15 mouse cellular contexts compared by ENCODE assay signal in the genomic region with DNA sequence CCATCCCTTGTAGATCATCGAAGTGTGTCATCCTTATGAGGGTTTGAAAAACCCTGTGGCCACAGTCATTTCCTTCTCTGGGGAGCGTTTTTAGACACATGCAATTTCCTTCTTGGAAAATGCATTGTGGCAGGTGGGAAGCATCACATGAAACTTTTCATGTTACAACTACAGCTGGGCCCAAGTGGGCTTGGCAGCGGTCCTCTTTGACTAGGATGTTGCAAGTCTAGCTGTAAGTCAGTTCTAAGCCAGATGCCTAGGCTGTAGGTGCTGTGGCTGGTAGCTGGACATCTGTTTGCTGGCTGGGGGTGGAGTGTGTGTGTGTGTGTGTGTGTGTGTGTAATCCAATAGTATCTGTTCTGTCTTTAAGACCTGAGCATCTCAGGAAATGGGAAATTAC. TPM values are rescaled to one million over a fixed set of nuclear protein-coding genes. Genes with fewer than 3 reads are reported as not detected.
DNase-seq lines count a peak whose midpoint lies in the region; ATAC-seq lines count a peak whose summit lies in the region.
"Had no signal": no experiment of that assay in that cellular context is flagged by ENCODE, and none has a peak within 500 bp of the region (broad histone marks: within the 10 kb centered on the region; RNA-seq: fewer than 3 reads in every experiment).

No protein-coding gene starts in this region.

- H3K9me3 ChIP-seq in hindbrain, embryonic 13.5 days: no peaks in the 10 kb centered on the region
- no peaks in the 10 kb centered on the region for H3K9me3 ChIP-seq in hindbrain, embryonic 12.5 days (replicated peaks)
- H3K9me3 ChIP-seq: intestine, embryonic 15.5 days; limb, embryonic 15.5 days had no signal

- peak overlapping the region; percentile 14; the same call in 1 of the 2 replicates for H3K27ac ChIP-seq in hindbrain, embryonic 13.5 days
- no peak overlapping the region for H3K27ac ChIP-seq in hindbrain, embryonic 12.5 days
- H3K27ac ChIP-seq: intestine, embryonic 15.5 days; limb, embryonic 15.5 days had no signal

- H3K36me3 ChIP-seq in hindbrain, embryonic 13.5 days: no peaks in the 10 kb centered on the region
- no peaks in the 10 kb centered on the region for H3K36me3 ChIP-seq in hindbrain, embryonic 12.5 days
- H3K36me3 ChIP-seq: intestine, embryonic 15.5 days; limb, embryonic 15.5 days had no signal

- peaks cover 50% of the 10 kb centered on the region for H3K4me1 ChIP-seq in hindbrain, embryonic 13.5 days (replicated peaks)
- peaks cover 41% of the 10 kb centered on the region for H3K4me1 ChIP-seq in hindbrain, embryonic 12.5 days
- H3K4me1 ChIP-seq: intestine, embryonic 15.5 days had no signal

- no peaks in the 10 kb centered on the region for H3K27me3 ChIP-seq in hindbrain, embryonic 13.5 days
- no peaks in the 10 kb centered on the region for H3K27me3 ChIP-seq in hindbrain, embryonic 12.5 days
- H3K27me3 ChIP-seq: intestine, embryonic 15.5 days; limb, embryonic 15.5 days had no signal

- 90% methylated on average over 3 of the region's 3 CpGs for WGBS in hindbrain, embryonic 13.5 days
- 93% methylated on average over 3 of the region's 3 CpGs for WGBS in hindbrain, embryonic 12.5 days

- ATAC-seq in hindbrain, embryonic 13.5 days (ENCODE audit: low FRiP score): no peak
- ATAC-seq in hindbrain, embryonic 12.5 days (ENCODE audit: low FRiP score): no peak
- ATAC-seq: CD4-positive, CD25-positive, alpha-beta regulatory T cell, adult 4 months; intestine, embryonic 15.5 days had no signal

- H3K9ac ChIP-seq in hindbrain, embryonic 13.5 days: no peak overlapping the region
- no peak overlapping the region for H3K9ac ChIP-seq in hindbrain, embryonic 12.5 days
- H3K9ac ChIP-seq: intestine, embryonic 15.5 days; limb, embryonic 15.5 days had no signal

- H3K4me2 ChIP-seq in hindbrain, embryonic 13.5 days: no peak overlapping the region
- no peak overlapping the region for H3K4me2 ChIP-seq in hindbrain, embryonic 12.5 days (replicated peaks)
- H3K4me2 ChIP-seq: intestine, embryonic 15.5 days; limb, embryonic 15.5 days; midbrain, embryonic 11.5 days had no signal

- DNase-seq in right cerebral cortex, postnatal 14 days: peak; percentile 41
- DNase-seq in right cerebral cortex, adult 2 months (ENCODE audit: low spot score in 2 of 2): no peak
- DNase-seq in lung, postnatal 10 days: peak; percentile 46
- DNase-seq in spleen, adult 12 weeks (ENCODE audit: low spot score): no peak
- no peak for DNase-seq in layer of hippocampus, postnatal 25 days (ENCODE audit: extremely low spot score in 1 of 2, low spot score in 1 of 2)
- DNase-seq: adrenal gland, adult 8-10 months; cerebellum, adult 8-10 months; forebrain, postnatal 0 days; gastrocnemius, postnatal 14 days had no signal

- H3K4me3 ChIP-seq in hindbrain, embryonic 13.5 days: no peak overlapping the region
- no peak overlapping the region for H3K4me3 ChIP-seq in hindbrain, embryonic 12.5 days
- H3K4me3 ChIP-seq: intestine, embryonic 15.5 days; limb, embryonic 15.5 days had no signal

RNA-seq across cellular contexts. Expression of gene Mpped2, which starts 26.4 kb away (rescaled TPM):
- 144 and 147 TPM in 2 replicates for polyA plus RNA-seq in hindbrain, embryonic 13.5 days (2015; fragmentation: Nextera tagmentation; extraction: Ambion mirVana)
- 84.2 and 98.3 TPM in 2 replicates for polyA plus RNA-seq in hindbrain, embryonic 12.5 days (2016; fragmentation: Nextera tagmentation; extraction: Ambion mirVana)
- 10 to 100 TPM; 37.1 to 38.1 TPM for total RNA-seq in layer of hippocampus, postnatal 25 days (2021)
- polyA plus RNA-seq: CD4-positive, CD25-positive, alpha-beta regulatory T cell, adult 4 months had no signal

Comparison
In these comparisons a context has a peak if more than half of its experiments do, and no peak if none do; other contexts are left out.
1. DNase-seq: peak in right cerebral cortex, postnatal 14 days (single experiment) and lung, postnatal 10 days (single experiment); none in right cerebral cortex, adult 2 months (0 of 2), spleen, adult 12 weeks (single experiment) and layer of hippocampus, postnatal 25 days (0 of 2).